Mouse (Mus musculus): ENCODE results near the gene Gm45015. TPM values are rescaled to one million over a fixed set of nuclear protein-coding genes. Genes with fewer than 3 reads are reported as not detected.

Gm45015 gene
- not detected in 2 replicates for polyA plus RNA-seq (2014; fragmentation: Nextera tagmentation; extraction: Ambion mirVana)

GRCm38 (mm10) chrX:73336740-73337139, at the start of gene Gm45015:
Gm45015 (minus strand) TSS chrX:73336840.
- Histone ChIP-seq H3K4me3 (ENCODE audit: low read depth, low read length) (no peak within 1 kb of the TSS), H3K27me3 (replicated peaks; ENCODE audit: control insufficient read depth, insufficient read depth, low read length) (peaks cover 10% of the 10 kb centered on the region), H3K36me3 (ENCODE audit: control insufficient read depth, insufficient read depth, low read length) (no peaks in the 10 kb centered on the region), H3K9ac (ENCODE audit: low read depth, low read length) (no peak within 1 kb of the TSS), H3K4me1 (replicated peaks; ENCODE audit: control insufficient read depth, insufficient read depth, low read length) (no peaks in the 10 kb centered on the region), H3K4me2 (no peak within 1 kb of the TSS), H3K27ac (ENCODE audit: low read depth, low read length) (no peak within 1 kb of the TSS), H3K9me3 (ENCODE audit: control insufficient read depth, low read length) (no peaks in the 10 kb centered on the region)
- ATAC-seq (replicated peaks; ENCODE audit: low FRiP score) (no peak), DNase-seq (ENCODE audit: low spot score) (no peak)
- WGBS = 70% methylated on average over 4 of the region's 4 CpGs

- DNase-seq (ENCODE audit: low spot score) (no peak), ATAC-seq (replicated peaks; ENCODE audit: low FRiP score) (no peak)
- H3K4me3 ChIP-seq (ENCODE audit: low read depth, low read length) = no peak overlapping the region
- no peaks in the 10 kb centered on the region for H3K36me3 ChIP-seq (ENCODE audit: control insufficient read depth, insufficient read depth, low read length)
- no peaks in the 10 kb centered on the region; the same call in 1 of the 2 replicates for H3K27me3 ChIP-seq (replicated peaks; ENCODE audit: control insufficient read depth, insufficient read depth, low read length)
- no peak overlapping the region for H3K9ac ChIP-seq (ENCODE audit: low read depth, low read length)
- no peak overlapping the region for H3K27ac ChIP-seq (ENCODE audit: low read depth, low read length)
- no peaks in the 10 kb centered on the region for H3K4me1 ChIP-seq (replicated peaks; ENCODE audit: control insufficient read depth, insufficient read depth, low read length)
- no peak overlapping the region for H3K4me2 ChIP-seq
- H3K9me3 ChIP-seq (ENCODE audit: control insufficient read depth, low read length) = no peaks in the 10 kb centered on the region
- WGBS = 36% methylated on average over 1 of the region's 1 CpGs
Observed at GRCm38 (mm10) chrX:73384924-73385323, 48.3 kb upstream of the Gm45015 start.

GRCm38 (mm10) chrX:73384419-73384818, 47.8 kb upstream of the Gm45015 start:
- Histone ChIP-seq H3K4me2 (no peak overlapping the region), H3K9ac (ENCODE audit: low read depth, low read length) (no peak overlapping the region), H3K4me3 (ENCODE audit: low read depth, low read length) (no peak overlapping the region), H3K4me1 (replicated peaks; ENCODE audit: control insufficient read depth, insufficient read depth, low read length) (no peaks in the 10 kb centered on the region), H3K27ac (ENCODE audit: low read depth, low read length) (no peak overlapping the region), H3K27me3 (replicated peaks; ENCODE audit: control insufficient read depth, insufficient read depth, low read length) (no peaks in the 10 kb centered on the region; the same call in 1 of the 2 replicates), H3K36me3 (ENCODE audit: control insufficient read depth, insufficient read depth, low read length) (no peaks in the 10 kb centered on the region), H3K9me3 (ENCODE audit: control insufficient read depth, low read length) (no peaks in the 10 kb centered on the region)
- WGBS = 77% methylated on average over 6 of the region's 6 CpGs
- ATAC-seq (replicated peaks; ENCODE audit: low FRiP score) = no peak
- DNase-seq (ENCODE audit: low spot score) = no peak

- no peak overlapping the region for H3K27ac ChIP-seq (ENCODE audit: low read depth, low read length)
- no peak for DNase-seq (ENCODE audit: low spot score)
- no peaks in the 10 kb centered on the region; the same call in 1 of the 2 replicates for H3K27me3 ChIP-seq (replicated peaks; ENCODE audit: control insufficient read depth, insufficient read depth, low read length)
- H3K36me3 ChIP-seq (ENCODE audit: control insufficient read depth, insufficient read depth, low read length) = no peaks in the 10 kb centered on the region
- H3K4me2 ChIP-seq = no peak overlapping the region
- no peaks in the 10 kb centered on the region for H3K4me1 ChIP-seq (replicated peaks; ENCODE audit: control insufficient read depth, insufficient read depth, low read length)
- no peak for ATAC-seq (replicated peaks; ENCODE audit: low FRiP score)
- H3K9ac ChIP-seq (ENCODE audit: low read depth, low read length) = no peak overlapping the region
- no peak overlapping the region for H3K4me3 ChIP-seq (ENCODE audit: low read depth, low read length)
- no peaks in the 10 kb centered on the region for H3K9me3 ChIP-seq (ENCODE audit: control insufficient read depth, low read length)
Observed at GRCm38 (mm10) chrX:73363291-73363690, 26.7 kb upstream of the Gm45015 start.

- no peak overlapping the region for H3K9ac ChIP-seq (ENCODE audit: low read depth, low read length)
- no peak for DNase-seq (ENCODE audit: low spot score)
- no peaks in the 10 kb centered on the region for H3K27me3 ChIP-seq (replicated peaks; ENCODE audit: control insufficient read depth, insufficient read depth, low read length)
- H3K36me3 ChIP-seq (ENCODE audit: control insufficient read depth, insufficient read depth, low read length) = peaks cover 6% of the 10 kb centered on the region
- H3K4me2 ChIP-seq = no peak overlapping the region
- WGBS = 83% methylated on average over 1 of the region's 1 CpGs
- no peaks in the 10 kb centered on the region for H3K9me3 ChIP-seq (ENCODE audit: control insufficient read depth, low read length)
- no peaks in the 10 kb centered on the region for H3K4me1 ChIP-seq (replicated peaks; ENCODE audit: control insufficient read depth, insufficient read depth, low read length)
- H3K4me3 ChIP-seq (ENCODE audit: low read depth, low read length) = no peak overlapping the region
- ATAC-seq (replicated peaks; ENCODE audit: low FRiP score) = no peak
- no peak overlapping the region for H3K27ac ChIP-seq (ENCODE audit: low read depth, low read length)
Observed at GRCm38 (mm10) chrX:73356719-73357118, 20.1 kb upstream of the Gm45015 start.

GRCm38 (mm10) chrX:73356163-73356562, 19.5 kb upstream of the Gm45015 start:
- H3K9ac ChIP-seq (ENCODE audit: low read depth, low read length) = no peak overlapping the region
- peaks cover 6% of the 10 kb centered on the region for H3K36me3 ChIP-seq (ENCODE audit: control insufficient read depth, insufficient read depth, low read length)
- no peak for DNase-seq (ENCODE audit: low spot score)
- 89% methylated on average over 2 of the region's 2 CpGs for WGBS
- H3K9me3 ChIP-seq (ENCODE audit: control insufficient read depth, low read length) = no peaks in the 10 kb centered on the region
- ATAC-seq (replicated peaks; ENCODE audit: low FRiP score) = no peak
- no peaks in the 10 kb centered on the region for H3K4me1 ChIP-seq (replicated peaks; ENCODE audit: control insufficient read depth, insufficient read depth, low read length)
- H3K27me3 ChIP-seq (replicated peaks; ENCODE audit: control insufficient read depth, insufficient read depth, low read length) = no peaks in the 10 kb centered on the region
- H3K4me3 ChIP-seq (ENCODE audit: low read depth, low read length) = no peak overlapping the region
- no peak overlapping the region for H3K4me2 ChIP-seq
- H3K27ac ChIP-seq (ENCODE audit: low read depth, low read length) = no peak overlapping the region

GRCm38 (mm10) chrX:73344346-73344745, 7.7 kb upstream of the Gm45015 start:
- Histone ChIP-seq H3K36me3 (ENCODE audit: control insufficient read depth, insufficient read depth, low read length) (no peaks in the 10 kb centered on the region), H3K4me2 (no peak overlapping the region), H3K9me3 (ENCODE audit: control insufficient read depth, low read length) (no peaks in the 10 kb centered on the region)

GRCm38 (mm10) chrX:73343802-73344201, 7.2 kb upstream of the Gm45015 start:
- DNase-seq (ENCODE audit: low spot score) (no peak), ATAC-seq (replicated peaks; ENCODE audit: low FRiP score) (no peak)
- peaks cover 3% of the 10 kb centered on the region for H3K27me3 ChIP-seq (replicated peaks; ENCODE audit: control insufficient read depth, insufficient read depth, low read length)
- no peaks in the 10 kb centered on the region for H3K9me3 ChIP-seq (ENCODE audit: control insufficient read depth, low read length)
- H3K4me1 ChIP-seq (replicated peaks; ENCODE audit: control insufficient read depth, insufficient read depth, low read length) = peaks cover 7% of the 10 kb centered on the region; the same call in 1 of the 2 replicates
- H3K27ac ChIP-seq (ENCODE audit: low read depth, low read length) = no peak overlapping the region
- WGBS = 62% methylated on average over 1 of the region's 1 CpGs
- no peak overlapping the region; the same call in 1 of the 2 replicates for H3K4me3 ChIP-seq (ENCODE audit: low read depth, low read length)
- no peaks in the 10 kb centered on the region for H3K36me3 ChIP-seq (ENCODE audit: control insufficient read depth, insufficient read depth, low read length)
- H3K4me2 ChIP-seq = peak overlapping the region; percentile 69
- no peak overlapping the region for H3K9ac ChIP-seq (ENCODE audit: low read depth, low read length)

More at GRCm38 (mm10) chrX:73344346-73344745, 7.7 kb upstream of the Gm45015 start:
- H3K9ac ChIP-seq (ENCODE audit: low read depth, low read length) = no peak overlapping the region
- no peak overlapping the region for H3K27ac ChIP-seq (ENCODE audit: low read depth, low read length)
- H3K4me1 ChIP-seq (replicated peaks; ENCODE audit: control insufficient read depth, insufficient read depth, low read length) = peaks cover 7% of the 10 kb centered on the region; the same call in 1 of the 2 replicates
- no peak overlapping the region for H3K4me3 ChIP-seq (ENCODE audit: low read depth, low read length)
- ATAC-seq (replicated peaks; ENCODE audit: low FRiP score) (no peak), DNase-seq (ENCODE audit: low spot score) (no peak)
- 81% methylated on average over 1 of the region's 1 CpGs for WGBS
- H3K27me3 ChIP-seq (replicated peaks; ENCODE audit: control insufficient read depth, insufficient read depth, low read length) = peaks cover 3% of the 10 kb centered on the region

GRCm38 (mm10) chrX:73342941-73343735, 6.5 kb upstream of the Gm45015 start:
- H3K27ac ChIP-seq (ENCODE audit: low read depth, low read length) = no peak overlapping the region
- no peaks in the 10 kb centered on the region for H3K9me3 ChIP-seq (ENCODE audit: control insufficient read depth, low read length)
- peaks cover 3% of the 10 kb centered on the region for H3K27me3 ChIP-seq (replicated peaks; ENCODE audit: control insufficient read depth, insufficient read depth, low read length)
- H3K4me2 ChIP-seq = peak overlapping the region; percentile 69
- H3K4me1 ChIP-seq (replicated peaks; ENCODE audit: control insufficient read depth, insufficient read depth, low read length) = peaks cover 7% of the 10 kb centered on the region; the same call in 1 of the 2 replicates
- no peaks in the 10 kb centered on the region for H3K36me3 ChIP-seq (ENCODE audit: control insufficient read depth, insufficient read depth, low read length)
- 19% methylated on average over 15 of the region's 15 CpGs for WGBS
- H3K9ac ChIP-seq (ENCODE audit: low read depth, low read length) = peak overlapping the region; percentile 71
- H3K4me3 ChIP-seq (ENCODE audit: low read depth, low read length) = peak overlapping the region; percentile 65
- ATAC-seq (replicated peaks; ENCODE audit: low FRiP score) (peak; percentile 39), DNase-seq (ENCODE audit: low spot score) (no peak)
